Mouse (Mus musculus) ovary, adult 18-20 months (tissue): ENCODE data around the gene Mcoln2.

Experiments
- DNase-seq: peaks from one replicate; pipeline ENCODE4 v3.0.0; 2022; ENCODE audit warnings: low spot score, mixed read lengths

The Mcoln2 gene

DNA sequence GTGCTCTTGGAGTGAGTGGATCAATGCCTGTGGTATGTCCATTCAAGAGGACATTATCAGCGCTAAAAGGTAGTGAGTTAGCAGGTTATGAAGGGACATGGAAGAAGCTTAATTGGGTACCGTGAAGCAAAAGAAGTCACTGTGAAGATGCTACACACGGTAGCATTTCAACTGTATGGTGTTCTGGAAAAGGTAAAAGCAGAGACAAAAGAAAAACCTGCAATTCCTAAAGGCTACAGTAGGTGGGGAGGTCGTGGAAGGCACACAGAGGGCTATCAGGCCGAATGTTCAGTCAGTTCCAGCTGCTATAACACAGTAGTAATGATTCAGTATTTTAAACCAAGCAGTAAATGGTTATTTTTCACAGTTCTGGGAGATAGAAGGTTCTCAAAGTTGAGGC is 4.1 kb upstream of the Mcoln2 start:
- DNase-seq: no peak

DNA sequence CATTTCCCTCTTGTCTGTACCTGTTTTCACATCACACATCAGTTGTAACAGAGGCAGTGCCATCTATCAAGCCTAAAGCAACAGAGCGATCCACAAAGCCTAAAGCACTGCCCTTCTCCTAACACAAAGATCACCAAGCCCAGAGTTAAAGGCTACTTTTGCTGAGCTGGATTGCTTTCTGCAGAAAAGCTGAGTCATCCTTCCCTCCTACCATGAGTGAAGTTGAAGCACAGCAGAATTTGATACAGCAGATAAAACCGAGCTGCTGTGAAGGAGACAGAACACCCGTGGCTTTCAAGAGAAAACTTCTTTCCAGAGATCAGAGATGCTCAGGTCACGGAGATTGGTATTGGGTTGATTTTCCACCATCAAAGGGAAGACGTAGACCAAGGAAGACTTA is 3.5 kb upstream of the Mcoln2 start:
- no peak for DNase-seq

DNA sequence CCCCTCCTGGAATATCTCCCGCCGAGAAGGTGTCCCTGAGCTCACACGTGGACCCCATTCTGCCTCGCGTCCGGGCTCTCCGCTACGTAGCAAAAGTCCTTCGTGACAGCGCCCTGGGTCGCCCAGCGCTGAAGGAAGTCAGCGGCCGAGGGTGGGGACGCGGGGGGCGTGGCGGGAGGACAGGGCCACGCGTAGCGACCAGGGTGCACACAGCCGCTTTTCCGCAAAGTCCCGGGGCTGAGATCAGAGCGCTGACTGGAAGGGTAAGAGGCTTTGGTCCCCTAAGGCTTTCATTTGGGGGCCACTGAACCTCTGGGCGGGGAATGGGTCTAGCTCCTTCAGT is 396 bp downstream of the Mcoln2 start:
- no peak for DNase-seq

DNA sequence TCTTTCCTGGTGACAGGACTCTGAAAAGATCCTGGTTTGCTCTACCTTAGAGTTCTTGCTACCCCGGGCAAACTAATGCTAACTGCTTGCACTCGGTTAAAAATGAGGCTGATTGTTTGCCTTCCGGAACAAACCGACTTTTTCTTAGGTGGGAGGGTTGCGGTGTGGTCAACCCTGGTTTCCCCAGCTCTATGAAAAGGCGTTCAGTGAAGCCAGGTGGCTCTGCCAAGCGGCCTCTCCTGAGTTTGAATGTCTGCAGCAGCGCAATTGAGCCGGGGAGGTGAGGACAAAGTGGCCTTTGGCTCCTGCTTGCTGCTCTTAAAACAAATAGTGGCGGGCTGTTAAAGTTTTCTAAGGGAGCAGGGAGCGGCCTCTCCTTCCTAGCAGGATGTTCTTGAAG is 927 bp downstream of the Mcoln2 start:
- DNase-seq: no peak

DNA sequence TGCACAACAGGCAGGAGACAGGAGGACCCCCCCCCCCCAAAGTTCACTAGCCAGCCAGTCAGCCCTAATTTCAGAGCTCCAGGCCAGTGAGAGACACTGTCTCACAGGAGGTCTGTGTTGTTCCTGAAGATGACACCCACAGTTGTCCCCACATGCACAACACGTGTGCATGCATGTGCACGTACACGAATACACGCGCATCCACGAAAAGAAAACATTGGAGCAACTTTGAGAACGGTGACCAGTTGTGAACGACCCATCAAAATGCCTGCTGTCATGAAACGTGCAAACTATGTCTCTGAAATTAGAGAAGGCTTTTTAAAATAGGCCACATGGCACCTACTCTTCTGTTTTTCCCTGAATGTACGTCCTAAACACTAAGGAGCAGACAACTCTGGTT is 1.7 kb downstream of the Mcoln2 start:
- no peak for DNase-seq

DNA sequence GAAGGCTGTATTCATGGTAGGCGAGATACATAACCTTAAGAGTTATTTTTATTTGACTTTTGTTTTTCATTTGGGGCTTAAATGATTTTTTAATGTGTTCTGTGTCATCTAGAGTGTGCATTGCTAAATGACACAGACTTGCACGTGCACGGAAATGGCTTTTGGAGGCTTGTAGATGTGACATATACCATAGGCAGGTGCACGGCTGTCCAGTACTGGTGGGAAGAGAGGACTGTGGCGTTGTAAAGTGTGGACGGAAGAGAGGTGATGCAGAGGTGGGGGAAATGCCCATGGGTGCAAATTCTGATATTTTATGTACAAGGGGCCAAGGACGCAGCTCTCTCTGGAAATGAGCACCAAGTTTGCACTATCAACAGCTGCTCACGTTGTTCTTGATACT is 2.1 kb downstream of the Mcoln2 start:
- DNase-seq: no peak

DNA sequence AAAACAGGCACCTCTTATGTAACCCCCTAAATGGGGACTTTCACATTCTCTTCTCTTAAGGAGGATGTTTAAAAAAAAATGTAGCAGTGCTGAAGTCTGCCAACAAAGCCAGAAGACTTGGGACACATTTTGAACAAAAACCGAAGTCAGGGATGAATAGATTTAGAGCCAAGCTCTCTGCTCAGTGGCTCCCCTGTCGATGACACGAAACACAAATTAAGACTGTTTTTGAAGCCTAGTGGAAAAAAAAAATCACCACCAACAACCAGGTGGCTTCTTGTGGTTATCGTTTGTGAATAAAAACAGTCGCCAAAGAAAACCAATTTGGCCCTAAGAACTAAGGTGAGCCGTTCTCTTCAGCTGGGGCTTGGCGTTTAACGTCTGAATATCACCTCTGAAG is 2.7 kb downstream of the Mcoln2 start:
- no peak for DNase-seq

DNA sequence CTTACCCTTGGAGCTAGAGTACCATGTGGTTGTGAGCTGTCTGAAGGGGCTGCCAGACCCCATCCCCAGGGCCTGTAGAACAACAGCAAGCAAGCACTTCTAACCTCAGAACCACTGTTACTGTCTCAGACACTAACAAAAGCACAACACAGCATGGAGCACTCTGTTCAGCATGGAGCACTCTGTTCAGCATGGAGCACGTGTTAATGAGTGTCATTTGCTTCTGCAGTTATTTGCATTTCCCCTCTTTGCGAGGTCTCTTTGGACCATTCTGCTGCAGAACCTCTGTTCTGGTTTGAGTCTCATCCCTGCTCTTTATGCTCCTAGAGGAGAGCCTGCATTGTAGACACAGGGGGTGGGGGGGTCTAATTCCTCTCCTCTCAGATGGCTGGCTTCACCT is 3.3 kb downstream of the Mcoln2 start:
- DNase-seq: no peak

DNA sequence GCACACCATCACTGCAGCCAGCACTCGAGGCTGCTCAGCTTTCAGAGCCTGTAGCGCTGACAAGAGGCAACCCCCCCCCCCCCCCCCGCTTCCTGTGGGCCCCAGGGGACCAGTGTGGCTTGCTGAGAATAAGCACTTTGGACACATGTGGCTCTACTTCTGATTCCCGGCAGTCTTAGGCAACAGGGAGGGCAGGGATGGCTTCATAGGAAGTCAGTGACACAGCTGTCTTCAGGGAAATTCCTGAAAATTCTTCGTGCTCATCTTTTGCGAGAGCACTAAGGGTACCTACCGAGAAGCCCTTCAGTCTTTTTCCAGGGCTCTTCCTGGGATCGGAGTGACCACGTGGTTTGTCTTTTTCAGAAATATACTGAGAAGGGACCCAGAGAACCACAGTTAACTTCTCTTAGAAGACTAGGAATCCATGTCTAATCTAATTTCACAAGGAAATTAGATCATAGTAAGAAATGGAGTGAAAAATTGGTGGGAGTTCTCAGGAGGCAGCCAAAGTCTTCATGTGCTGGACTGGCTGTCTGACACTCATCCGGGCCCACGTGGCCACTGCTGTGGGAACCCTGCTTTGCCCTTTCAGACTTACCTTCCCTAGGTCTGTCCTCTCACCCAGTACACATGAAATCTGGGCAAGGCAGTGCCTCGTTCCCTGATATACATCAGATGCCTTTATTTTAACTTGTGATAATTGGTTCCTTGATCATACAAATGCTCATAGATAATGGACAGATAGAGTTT is 4.4 kb downstream of the Mcoln2 start:
- DNase-seq: no peak

DNA sequence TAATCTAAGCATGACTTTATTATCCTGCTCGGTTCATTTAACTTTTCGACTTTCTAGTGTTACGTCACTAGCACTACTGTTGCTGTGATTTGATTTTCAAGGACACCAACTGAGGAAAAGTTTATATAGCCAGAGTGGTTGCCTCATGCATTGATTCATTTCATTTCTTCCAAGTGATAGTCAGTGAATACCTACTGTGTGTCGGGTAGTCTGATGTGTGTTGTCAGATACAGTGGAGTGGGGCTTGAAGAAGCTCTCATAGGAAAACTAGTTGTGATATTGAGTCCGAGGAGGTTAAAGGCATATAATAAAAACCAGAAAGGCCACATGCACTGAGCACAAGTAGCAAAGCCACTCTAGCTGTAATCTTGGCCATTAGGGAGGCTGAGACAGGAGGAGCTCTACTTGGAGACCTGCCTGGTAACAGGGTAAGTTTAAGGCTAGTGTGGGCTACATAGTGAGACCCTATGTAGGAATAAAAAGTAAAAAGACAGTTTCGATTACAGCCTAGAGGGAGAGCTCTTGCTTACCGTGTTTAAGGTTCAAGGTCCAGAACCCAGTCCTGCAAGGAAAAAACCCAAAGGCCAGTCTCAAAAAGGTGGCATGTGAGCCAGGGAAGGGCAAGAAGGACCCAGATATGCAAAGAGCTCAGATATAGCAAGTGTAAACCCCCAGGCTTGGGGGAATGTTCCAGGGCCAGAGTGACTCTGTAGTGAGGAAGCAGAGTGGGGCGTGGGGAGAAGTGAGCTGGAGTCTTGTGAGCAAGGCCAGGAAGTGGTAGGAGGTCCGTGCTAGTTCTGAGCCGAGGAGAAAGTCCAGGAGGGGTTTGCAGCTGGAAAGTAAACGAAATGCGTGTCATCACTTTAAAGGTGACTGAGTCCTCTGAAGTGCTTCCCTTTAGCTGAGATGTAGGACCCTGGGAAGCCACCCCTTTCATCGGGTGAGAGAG is 6.3 kb downstream of the Mcoln2 start:
- DNase-seq: no peak

DNA sequence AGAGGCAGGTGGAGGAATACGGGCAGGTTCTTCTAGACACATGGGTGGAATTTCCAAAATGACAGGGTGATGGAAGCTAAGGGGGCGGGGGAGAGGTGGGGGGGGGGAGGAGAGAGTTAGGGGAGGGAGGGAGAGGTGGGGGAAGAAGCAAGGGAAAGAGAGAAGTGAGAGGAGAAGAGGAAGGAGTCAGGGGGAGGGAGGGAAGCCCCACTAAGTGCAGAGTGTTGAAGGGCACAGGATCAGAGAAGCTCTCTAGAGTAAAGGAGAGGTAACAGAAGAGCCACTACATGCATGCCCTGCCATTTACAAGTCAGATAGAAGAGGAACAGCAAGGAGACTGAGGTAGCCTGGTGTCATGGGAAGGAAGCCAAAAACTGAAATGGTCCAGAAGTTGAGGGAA is 7.2 kb downstream of the Mcoln2 start:
- no peak for DNase-seq

DNA sequence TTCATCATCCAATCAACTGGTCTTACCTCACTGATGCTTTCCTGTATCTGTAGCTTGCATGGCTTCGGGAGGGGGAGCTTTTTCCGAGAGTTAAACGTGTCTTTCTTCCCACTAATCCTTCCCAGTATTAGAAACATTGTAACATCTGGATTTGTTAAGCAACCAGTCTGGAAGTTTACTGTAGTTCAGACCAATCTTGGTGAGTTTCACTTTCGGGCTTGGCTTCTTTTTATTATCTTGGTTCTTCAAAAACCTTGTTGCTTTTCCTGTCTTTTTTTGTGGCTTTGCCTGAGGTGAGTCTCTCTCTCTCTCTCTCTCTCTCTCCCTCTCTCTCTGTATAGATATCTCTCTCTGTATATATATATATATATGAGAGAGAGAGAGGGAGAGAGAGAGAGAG is 8.4 kb downstream of the Mcoln2 start:
- no peak for DNase-seq

DNA sequence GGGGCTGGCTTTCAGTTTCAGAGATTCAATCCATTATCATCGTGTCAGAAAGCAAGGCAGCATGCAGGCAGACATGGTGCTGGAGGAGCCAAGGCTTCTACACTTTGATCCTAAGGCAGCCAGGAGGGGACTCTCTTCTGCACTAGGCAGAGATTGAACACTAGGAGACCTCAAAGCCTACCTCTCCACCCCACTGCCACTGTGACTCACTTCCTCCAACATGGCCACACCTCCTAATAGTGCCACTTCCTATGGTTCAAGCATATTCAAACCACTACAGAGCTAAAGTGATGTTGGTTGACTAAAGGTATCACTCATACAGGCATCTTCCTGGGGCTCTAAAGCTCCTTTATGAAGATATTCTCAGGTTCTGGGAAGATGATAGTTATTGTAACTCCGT is 9.7 kb downstream of the Mcoln2 start:
- DNase-seq: no peak

DNA sequence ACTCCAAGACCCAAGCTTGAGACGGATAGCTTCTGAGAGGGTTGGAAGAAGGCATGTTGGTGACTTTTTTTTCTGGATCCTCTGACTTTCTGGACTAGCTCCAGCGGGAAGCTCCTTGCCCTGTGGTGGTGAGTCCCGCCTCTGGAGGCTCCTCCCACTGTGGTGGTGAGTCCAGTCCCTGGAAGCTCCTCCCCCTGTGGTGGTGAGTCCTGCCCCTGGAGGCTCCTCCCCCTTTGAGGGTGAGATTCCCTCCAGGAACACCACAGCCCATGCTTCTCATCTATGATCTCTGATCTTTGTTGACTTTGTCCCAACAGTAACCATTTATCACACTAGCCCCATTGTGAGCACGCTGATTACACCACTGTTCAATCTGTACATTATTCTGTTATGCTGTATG is 12.6 kb downstream of the Mcoln2 start:
- DNase-seq: no peak

DNA sequence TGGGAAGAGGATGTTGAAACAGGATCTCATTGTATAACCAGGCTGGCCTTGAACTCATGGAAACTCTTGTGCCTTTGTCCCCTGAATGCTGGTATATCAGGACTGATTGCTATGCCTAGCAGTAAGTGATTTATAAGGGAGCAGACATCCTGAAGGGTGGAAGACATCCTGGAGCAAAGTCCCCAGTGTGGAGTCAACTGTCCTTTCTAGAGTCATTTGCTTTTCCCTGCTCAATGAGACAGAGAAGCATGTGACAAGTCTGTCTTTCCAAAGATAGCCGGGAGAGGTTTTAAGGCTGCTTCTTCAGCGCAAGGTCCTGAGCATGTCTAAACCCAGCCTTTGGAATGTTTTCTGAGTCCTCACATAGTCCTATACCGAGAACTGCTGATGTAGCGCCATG is 19.7 kb downstream of the Mcoln2 start:
- DNase-seq: no peak

DNA sequence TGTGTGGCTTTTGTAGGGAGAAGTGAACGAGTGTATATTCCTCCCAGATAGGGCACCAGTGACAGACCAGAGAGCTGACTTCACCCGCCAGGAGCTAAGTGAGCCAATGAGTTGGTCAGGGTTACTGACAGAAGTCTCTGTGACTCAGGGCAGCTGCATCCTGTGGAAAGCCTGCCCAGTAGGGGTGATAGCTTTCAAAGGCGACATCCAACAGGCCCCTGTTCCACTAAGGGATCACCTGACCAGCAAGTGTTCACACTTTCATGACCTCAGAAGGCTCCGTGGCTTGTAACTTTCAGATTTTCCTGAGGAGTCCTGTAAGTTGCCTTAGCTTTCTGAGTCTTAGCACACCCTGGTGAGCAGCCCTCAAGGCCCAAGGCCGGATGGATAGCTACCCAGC is 23.4 kb downstream of the Mcoln2 start:
- DNase-seq: no peak

DNA sequence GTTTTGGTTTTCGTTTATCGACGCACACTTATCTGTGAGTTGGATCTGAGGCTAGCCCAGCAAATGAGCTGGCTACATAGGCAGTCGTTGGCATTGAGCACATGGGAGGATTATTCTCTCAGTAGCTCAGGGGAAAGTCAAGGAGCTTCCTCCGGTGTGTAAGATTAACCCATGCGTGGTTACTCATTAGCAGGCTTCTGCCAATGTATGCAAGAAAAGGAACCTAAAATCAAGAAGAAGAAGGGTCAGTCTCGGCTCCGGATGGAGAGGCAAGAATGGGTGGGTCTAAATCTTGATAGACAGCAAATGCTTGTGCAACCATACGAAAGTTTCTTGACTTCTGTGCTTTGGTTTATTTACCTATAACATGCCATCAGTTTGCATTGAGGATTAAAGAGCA is 24.6 kb downstream of the Mcoln2 start:
- no peak for DNase-seq

DNA sequence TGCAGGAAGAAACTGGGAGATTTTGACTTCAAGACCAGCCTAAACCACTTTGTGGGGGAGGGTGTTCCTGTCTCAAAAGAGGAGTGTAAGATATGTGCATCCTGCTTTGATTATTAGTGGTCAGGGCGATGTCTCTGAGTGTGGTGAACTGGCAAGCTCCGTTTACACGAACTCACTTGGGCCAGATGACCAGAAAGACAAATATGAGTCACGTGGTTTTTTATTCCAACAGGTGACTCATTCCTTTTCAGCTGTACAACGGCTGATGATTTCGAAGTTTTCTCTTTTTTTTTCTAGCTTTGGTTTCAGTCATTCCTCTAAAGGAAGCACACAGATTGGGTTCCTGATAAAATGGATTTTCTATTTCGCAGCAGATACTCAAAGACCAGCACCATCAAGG is 27.7 kb downstream of the Mcoln2 start:
- no peak for DNase-seq

DNA sequence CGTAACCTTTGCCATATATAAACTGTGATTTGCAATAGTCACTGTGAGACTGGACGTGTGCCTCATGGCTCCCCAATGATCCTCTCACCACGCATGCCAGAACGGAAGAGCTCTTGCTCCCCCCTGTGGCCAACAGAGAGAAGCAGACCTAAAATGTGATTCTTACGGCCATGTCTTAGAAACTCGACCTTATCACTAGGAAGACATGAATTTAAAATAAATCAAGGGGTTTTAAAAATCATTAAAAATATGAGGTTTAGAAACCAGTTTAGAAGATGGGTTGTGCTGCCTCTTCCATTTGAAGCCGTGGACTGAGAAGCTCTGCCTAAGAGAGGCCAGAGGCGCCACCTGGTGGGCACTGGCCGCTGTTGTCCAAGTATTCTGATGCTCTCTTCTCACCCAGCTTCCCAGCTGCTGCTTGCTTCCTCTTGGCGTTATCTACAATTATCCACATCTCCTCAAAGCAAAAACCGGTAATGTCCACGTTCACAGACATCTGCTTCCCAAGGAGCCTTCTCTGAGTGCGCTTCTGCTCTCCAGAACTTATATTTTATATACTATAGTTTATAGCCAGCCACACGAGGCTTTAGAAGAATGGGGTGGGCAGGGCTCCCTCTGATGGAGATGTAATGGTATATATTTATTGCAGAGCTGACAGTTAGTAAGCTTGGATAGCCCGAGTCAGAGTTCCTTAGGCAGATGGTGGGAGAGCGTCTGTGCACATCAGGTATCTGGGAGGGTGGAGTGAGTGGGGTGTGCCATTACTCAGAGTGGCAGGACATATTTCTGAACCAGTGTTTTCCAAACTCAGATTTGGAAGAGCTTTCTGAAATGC is 28.3 kb downstream of the Mcoln2 start:
- peak; percentile 25 for DNase-seq

DNA sequence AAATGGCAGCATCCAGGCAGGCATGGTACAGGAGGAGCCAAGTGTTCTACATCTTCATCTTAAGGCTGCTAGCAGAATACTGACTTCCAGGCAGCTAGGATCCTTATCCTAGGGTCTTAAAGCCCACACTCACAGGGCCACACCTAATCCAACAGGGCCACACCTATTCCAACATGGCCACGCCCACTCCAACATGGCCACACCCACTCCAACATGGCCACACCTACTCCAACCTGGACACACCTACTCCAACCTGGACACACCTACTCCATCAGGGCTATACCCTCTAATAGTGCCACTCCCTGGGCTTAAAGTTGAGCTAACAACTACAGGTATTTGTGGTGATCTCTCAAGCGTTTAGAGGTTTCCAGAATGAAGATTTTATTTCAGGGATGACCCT is 30.7 kb downstream of the Mcoln2 start:
- no peak for DNase-seq

DNA sequence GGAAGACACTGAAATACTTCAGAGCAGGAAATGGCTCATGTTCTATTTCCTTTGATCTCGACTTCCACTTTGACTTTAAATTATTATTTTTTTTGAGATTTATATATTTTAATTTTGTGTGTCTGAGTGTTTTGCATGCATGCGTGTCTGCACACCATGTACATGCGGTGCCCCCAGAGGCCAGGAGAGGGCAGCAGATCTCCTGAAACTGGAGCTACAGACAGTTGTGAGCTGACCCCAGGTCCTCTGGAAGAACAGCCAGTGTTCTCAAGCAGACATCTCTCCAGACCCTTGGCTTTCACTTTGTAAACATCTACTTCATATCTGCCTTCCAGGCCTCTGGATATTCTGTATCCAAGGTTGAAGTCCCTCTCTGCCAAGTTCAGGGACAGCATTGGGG is 31.4 kb downstream of the Mcoln2 start:
- peak; percentile 29 for DNase-seq

DNA sequence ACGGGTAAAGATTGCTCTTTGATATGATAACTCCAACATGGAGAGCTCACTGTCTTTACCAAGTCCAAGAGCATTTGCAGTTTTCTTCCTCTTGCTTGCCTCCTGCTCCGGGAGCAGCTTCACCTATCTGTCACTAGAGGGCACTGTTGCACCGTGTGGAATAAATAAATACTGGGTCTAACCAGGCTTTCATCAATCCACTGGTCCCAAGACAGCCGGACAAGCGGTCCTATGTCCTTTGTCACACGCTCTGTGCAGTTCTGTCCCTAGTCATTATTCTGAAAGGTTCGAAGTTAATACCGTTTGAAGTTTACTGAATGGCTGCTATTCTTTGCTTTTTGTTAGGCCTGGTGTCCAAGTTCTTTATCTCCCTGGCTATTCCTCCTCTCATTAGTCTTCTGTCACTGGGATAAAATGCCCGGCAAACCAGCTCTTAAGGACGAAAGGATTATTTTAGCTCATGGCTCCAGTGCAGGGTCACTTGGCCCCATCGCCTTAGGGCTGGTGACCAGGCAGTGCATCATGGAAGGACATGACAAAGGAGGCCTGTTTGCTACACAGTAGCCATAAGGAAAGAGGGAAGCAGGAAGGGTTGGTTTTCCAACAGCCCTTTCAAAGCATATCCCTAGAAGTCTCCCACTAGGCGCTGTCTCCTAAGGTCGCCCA is 35.5 kb downstream of the Mcoln2 start:
- peak; percentile 15 for DNase-seq
